Mouse (Mus musculus) heart, postnatal 10 days (tissue): ENCODE data around the gene C1qtnf7. TPM values are rescaled to one million over a fixed set of nuclear protein-coding genes. Genes with fewer than 3 reads are reported as not detected.

Source experiments
- DNase-seq, 2 experiments: peaks; one replicate each; pipeline ENCODE4 v3.0.0; 2021
- intact Hi-C: fragments of 180-260 bp; cut with DNase I; formaldehyde crosslinking; loops from one replicate; pipeline ENCODE4 v1.15.1; 2025
- total RNA-seq, 2 experiments: library from RNA; stranded (reverse); gene quantifications; 2 replicates each; pipeline ENCODE4 v1.2.3; 2021

Gene C1qtnf7
- total RNA-seq, 2 experiments from 2014 or later = 13.2 to 13.9 TPM

GRCm38 (mm10) chr5:43539168-43539516 lies 23.8 kb downstream of the C1qtnf7 start:
- intact Hi-C loops = no loop called here
- DNase-seq = no peak

- no peak for DNase-seq
- intact Hi-C loops = no loop called here
Measured at GRCm38 (mm10) chr5:43539871-43540270, 24.5 kb downstream of the C1qtnf7 start.

GRCm38 (mm10) chr5:43541492-43541891 lies 26.2 kb downstream of the C1qtnf7 start:
- no peak for DNase-seq
- intact Hi-C loops = no loop called here

GRCm38 (mm10) chr5:43542246-43542845 lies 27.0 kb downstream of the C1qtnf7 start:
- DNase-seq = no peak
- intact Hi-C loops = no loop called here

GRCm38 (mm10) chr5:43549951-43550350 lies 34.6 kb downstream of the C1qtnf7 start:
- peak in 1 of 2 experiments; percentile 17 for DNase-seq
- intact Hi-C loops = no loop called here

GRCm38 (mm10) chr5:43550444-43550843 lies 35.1 kb downstream of the C1qtnf7 start:
- intact Hi-C loops = no loop called here
- DNase-seq = no peak

GRCm38 (mm10) chr5:43554871-43555270 lies 39.5 kb downstream of the C1qtnf7 start:
- intact Hi-C loops = no loop called here

GRCm38 (mm10) chr5:43555406-43555805 lies 40.1 kb downstream of the C1qtnf7 start:
- DNase-seq = no peak
- intact Hi-C loops = no loop called here

More at GRCm38 (mm10) chr5:43554871-43555270, 39.5 kb downstream of the C1qtnf7 start:
- DNase-seq = peak; percentile 32 to 35

GRCm38 (mm10) chr5:43557436-43557835 lies 42.1 kb downstream of the C1qtnf7 start:
- no peak for DNase-seq
- intact Hi-C loops = no loop called here

GRCm38 (mm10) chr5:43561639-43562252 lies 46.4 kb downstream of the C1qtnf7 start:
- intact Hi-C loops = no loop called here
- DNase-seq = peak; percentile 35 to 37

GRCm38 (mm10) chr5:43569720-43570359 lies 54.5 kb downstream of the C1qtnf7 start:
- peak; percentile 35 to 50 for DNase-seq
- intact Hi-C loops = no loop called here

- intact Hi-C loops = loop anchor here (2.0 kb wide), 1 partner anchor 54 kb away; no protein-coding TSS in a partner anchor
- peak in 1 of 2 experiments; percentile 46 for DNase-seq
Measured at GRCm38 (mm10) chr5:43582876-43583275, 67.5 kb downstream of the C1qtnf7 start.

- intact Hi-C loops = loop anchor here (2.0 kb wide), 1 partner anchor 53 kb away; no protein-coding TSS in a partner anchor
- DNase-seq = no peak
Measured at GRCm38 (mm10) chr5:43583326-43584120, 68.2 kb downstream of the C1qtnf7 start.

GRCm38 (mm10) chr5:43584464-43584863 lies 69.1 kb downstream of the C1qtnf7 start:
- intact Hi-C loops = no loop called here
- DNase-seq = no peak

- DNase-seq = peak; percentile 24 to 34
- intact Hi-C loops = no loop called here
Measured at GRCm38 (mm10) chr5:43585406-43586245, 70.3 kb downstream of the C1qtnf7 start.

- intact Hi-C loops = no loop called here
- no peak for DNase-seq
Measured at GRCm38 (mm10) chr5:43588791-43589439, 73.6 kb downstream of the C1qtnf7 start.

- intact Hi-C loops = no loop called here
- no peak for DNase-seq
Measured at GRCm38 (mm10) chr5:43589440-43589830, 74.1 kb downstream of the C1qtnf7 start.

- peak; percentile 49 to 57 for DNase-seq
- intact Hi-C loops = no loop called here
Measured at GRCm38 (mm10) chr5:43590311-43590731, 75.0 kb downstream of the C1qtnf7 start.

GRCm38 (mm10) chr5:43601601-43602000 lies 86.3 kb downstream of the C1qtnf7 start:
- intact Hi-C loops = no loop called here
- no peak for DNase-seq

- intact Hi-C loops = no loop called here
- DNase-seq = no peak
Measured at GRCm38 (mm10) chr5:43602518-43602917, 87.2 kb downstream of the C1qtnf7 start.
